Mouse (Mus musculus) left cerebral cortex, adult 18-20 months (tissue): ENCODE measurements around the gene Bpifa6. TPM values are rescaled to one million over a fixed set of nuclear protein-coding genes. Genes with fewer than 3 reads are reported as not detected.
"Not testable (repeated sequence)": the region's sequence is repeated elsewhere in the genome, so short reads cannot be mapped to it uniquely, and the experiment has no call there.

Source experiments
- DNase-seq, 2 experiments: peaks; one replicate each; pipeline ENCODE4 v3.0.0; 2021 to 2022; ENCODE audit warnings: low spot score in 2 of 2, mixed read lengths in 1 of 2
- total RNA-seq, 2 experiments: library from RNA; stranded (reverse); gene quantifications; 2 replicates each; pipeline ENCODE4 v1.2.3; 2021

Bpifa6 gene
- total RNA-seq, 2 experiments from 2014 or later: not detected

DNA sequence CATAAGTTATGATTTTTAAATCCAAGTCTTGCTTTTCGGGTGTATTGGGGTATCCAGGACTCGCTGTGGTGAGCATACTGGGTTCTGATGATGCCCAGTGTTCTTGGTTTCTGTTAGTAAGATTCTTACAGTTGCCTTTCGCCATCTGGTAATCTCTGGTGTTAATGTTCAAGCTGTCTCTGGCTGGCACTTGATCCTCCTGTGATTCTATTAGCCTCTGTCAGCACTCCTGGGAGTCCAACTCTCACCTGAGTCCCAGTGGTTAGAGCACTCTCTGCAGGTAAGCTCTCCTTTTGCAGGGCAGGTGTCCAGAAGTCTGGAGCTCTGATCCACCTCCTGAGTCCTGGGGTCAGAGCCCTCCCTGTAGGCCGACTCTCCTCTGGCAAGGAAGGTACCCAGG, 49.9 kb downstream of the Bpifa6 start:
- DNase-seq: not testable (repeated sequence)

DNA sequence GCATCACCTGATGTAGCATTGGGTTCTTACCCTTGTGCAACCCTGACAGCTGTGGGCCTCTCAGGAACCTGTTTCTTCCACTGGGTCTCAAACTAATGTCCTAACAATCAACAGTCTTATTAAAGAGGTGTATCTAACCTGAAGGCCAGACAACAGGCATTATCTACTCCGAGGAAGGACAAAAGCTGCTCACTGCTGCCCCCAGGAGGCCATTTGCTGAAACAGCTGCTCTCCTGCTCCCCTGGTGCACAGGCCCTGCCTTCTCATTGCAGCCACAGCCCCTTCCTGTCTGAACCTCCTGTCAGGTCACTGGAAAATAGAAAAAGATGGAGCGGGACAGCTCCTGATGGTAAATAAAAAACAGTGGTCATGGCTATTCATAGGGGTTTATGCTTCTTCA, 64.2 kb downstream of the Bpifa6 start:
- DNase-seq: peak; percentile 20 to 41

DNA sequence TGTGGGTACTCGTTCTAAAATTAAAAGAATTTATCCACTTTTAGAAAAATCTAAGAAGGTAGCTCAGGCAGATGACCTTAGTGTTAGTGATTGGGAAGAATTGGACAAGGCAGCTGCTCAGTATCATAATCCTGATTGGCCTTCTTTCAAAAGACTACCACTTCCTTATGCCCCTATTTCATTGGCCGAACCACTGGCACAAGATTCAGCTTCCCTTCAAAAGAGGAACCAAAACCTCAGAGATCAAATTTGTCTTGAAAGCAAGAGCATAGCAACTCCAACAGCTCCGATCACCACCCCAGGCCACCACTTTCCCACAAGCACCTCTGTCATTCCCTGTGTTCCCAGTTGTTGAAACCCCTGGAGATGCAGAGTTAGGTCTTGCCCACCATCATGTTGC, 70.0 kb downstream of the Bpifa6 start:
- no peak for DNase-seq

Other genes with a start within 250 kb of the Bpifa6 start
- gene Mapre1, start 233.7 kb upstream of the Bpifa6 start, total RNA-seq: 10 to 100 TPM; 72.0 to 94.5 TPM
- gene Efcab8, start 195.0 kb upstream of the Bpifa6 start, total RNA-seq: under 1 TPM in 1 of 2 experiments, not detected in 1; 0.33 TPM
- not detected for gene Sun5, start 103.9 kb upstream of the Bpifa6 start, total RNA-seq
- gene Bpifb2, start 99.9 kb upstream of the Bpifa6 start, total RNA-seq: not detected
- not detected for gene Bpifb6, start 74.6 kb upstream of the Bpifa6 start, total RNA-seq
- gene Bpifb3, start 56.7 kb upstream of the Bpifa6 start, total RNA-seq: not detected
- not detected for gene Bpifb4, start 36.7 kb upstream of the Bpifa6 start, total RNA-seq
- not detected for gene Bpifa2, start 33.3 kb downstream of the Bpifa6 start, total RNA-seq
- gene Bpifa3, start 155.4 kb downstream of the Bpifa6 start, total RNA-seq: not detected
- gene Bpifa1, start 167.9 kb downstream of the Bpifa6 start, total RNA-seq: not detected
- gene Bpifa5, start 187.7 kb downstream of the Bpifa6 start, total RNA-seq: not detected
- gene Bpifb1, start 215.9 kb downstream of the Bpifa6 start, total RNA-seq: under 1 TPM in 1 of 2 experiments, not detected in 1; 0.21 TPM
- gene Bpifb5, start 248.8 kb downstream of the Bpifa6 start, total RNA-seq: not detected